Mouse (Mus musculus) stomach, embryonic 15.5 days (tissue): ENCODE results near the gene Rassf2. TPM values are rescaled to one million over a fixed set of nuclear protein-coding genes. Genes with fewer than 3 reads are reported as not detected.

Experiments
- ATAC-seq: fragments of 200-750 bp; cut with Nextera tagmentation; 2 replicates; pipeline ENCODE4 v1.8.0; 2017; ENCODE audit warnings: low read depth, moderate number of reproducible peaks, moderate TSS enrichment; ENCODE audit not compliant: insufficient read depth, low FRiP score
- H3K27ac ChIP-seq: fragments of 300-500 bp; sonication (generic); 2 replicates; pipeline ENCODE4 v1.5.1; 2015; ENCODE audit warnings: mild to moderate bottlenecking, inconsistent platforms
- H3K27me3 ChIP-seq: fragments of 300-500 bp; sonication (generic); replicated peaks from 2 replicates; pipeline ENCODE4 v1.6.1; 2015; ENCODE audit warnings: inconsistent platforms
- H3K36me3 ChIP-seq: fragments of 300-500 bp; sonication (generic); 2 replicates; pipeline ENCODE4 v1.6.1; 2015; ENCODE audit warnings: inconsistent platforms
- H3K4me1 ChIP-seq: fragments of 300-500 bp; sonication (generic); 2 replicates; pipeline ENCODE4 v1.6.1; 2015; ENCODE audit warnings: inconsistent platforms
- H3K4me2 ChIP-seq: fragments of 300-500 bp; sonication (generic); 2 replicates; pipeline ENCODE4 v1.6.1; 2015; ENCODE audit warnings: mild to moderate bottlenecking, inconsistent platforms
- H3K4me3 ChIP-seq: fragments of 300-500 bp; sonication (generic); replicated peaks from 2 replicates; pipeline ENCODE4 v1.5.1; 2015; ENCODE audit warnings: inconsistent platforms
- H3K9ac ChIP-seq: fragments of 300-500 bp; sonication (generic); 2 replicates; pipeline ENCODE4 v1.6.1; 2015; ENCODE audit warnings: inconsistent platforms
- H3K9me3 ChIP-seq: fragments of 300-500 bp; sonication (generic); 2 replicates; pipeline ENCODE4 v1.6.1; 2016; ENCODE audit warnings: inconsistent platforms
- WGBS: fragments of 180-500 bp; shearing (Covaris S2); methylation state at CpG from one replicate; pipeline ENCODE4 v1.1.7; 2015; 5-methylcytosine and 5-hydroxymethylcytosine counted together
- polyA plus RNA-seq: library from polyadenylated mRNA; unstranded; fragments of >200 nt; fragmentation: Nextera tagmentation; extraction: Ambion mirVana; gene quantifications from 2 replicates; pipeline ENCODE4 v1.2.1, GENCODE M21; 2015

The Rassf2 gene
- polyA plus RNA-seq: 10.9 and 11.7 TPM in 2 replicates

GRCm38 (mm10) chr2:132029646-132030417, at the start of gene Rassf2:
Gene Rassf2, minus strand, starts transcription at chr2:132030258.
- Histone ChIP-seq H3K27ac (peak within 1 kb of the TSS; percentile 82), H3K9me3 (no peaks in the 10 kb centered on the region), H3K4me3 (peak within 1 kb of the TSS; percentile 55), H3K27me3 (peaks cover 24% of the 10 kb centered on the region), H3K36me3 (no peaks in the 10 kb centered on the region), H3K4me2 (peak within 1 kb of the TSS; percentile 92), H3K4me1 (peaks cover 10% of the 10 kb centered on the region; the same call in 1 of the 2 replicates), H3K9ac (peak within 1 kb of the TSS; percentile 50; the same call in 1 of the 2 replicates)
- WGBS: under 1% methylated on average over 34 of the region's 48 CpGs
- peak; percentile 92 for ATAC-seq

GRCm38 (mm10) chr2:132079139-132079538, 49.1 kb upstream of the Rassf2 start:
- H3K27me3 ChIP-seq: no peaks in the 10 kb centered on the region
- H3K9ac ChIP-seq: no peak overlapping the region
- ATAC-seq: no peak
- H3K27ac ChIP-seq: no peak overlapping the region
- H3K4me1 ChIP-seq: no peaks in the 10 kb centered on the region
- 85% methylated on average over 5 of the region's 5 CpGs for WGBS
- H3K4me3 ChIP-seq: no peak overlapping the region
- H3K4me2 ChIP-seq: no peak overlapping the region
- no peaks in the 10 kb centered on the region for H3K9me3 ChIP-seq
- 0 out of 2 replicates have a peak, but pooled peaks cover 4% of the 10 kb centered on the region for H3K36me3 ChIP-seq

- Histone ChIP-seq H3K4me3 (no peak overlapping the region), H3K4me1 (no peaks in the 10 kb centered on the region), H3K9me3 (no peaks in the 10 kb centered on the region), H3K27ac (no peak overlapping the region), H3K4me2 (no peak overlapping the region), H3K9ac (no peak overlapping the region), H3K36me3 (peaks cover 4% of the 10 kb centered on the region; the same call in 1 of the 2 replicates), H3K27me3 (no peaks in the 10 kb centered on the region)
- no peak for ATAC-seq
- WGBS: 85% methylated on average over 3 of the region's 3 CpGs
Measured at GRCm38 (mm10) chr2:132073052-132073451, 43.0 kb upstream of the Rassf2 start.

- Histone ChIP-seq H3K4me1 (no peaks in the 10 kb centered on the region), H3K27ac (no peak overlapping the region), H3K27me3 (no peaks in the 10 kb centered on the region), H3K9ac (no peak overlapping the region), H3K36me3 (peaks cover 4% of the 10 kb centered on the region; the same call in 1 of the 2 replicates), H3K4me2 (no peak overlapping the region), H3K4me3 (no peak overlapping the region), H3K9me3 (no peaks in the 10 kb centered on the region)
- ATAC-seq: no peak
- 69% methylated on average over 10 of the region's 10 CpGs for WGBS
Measured at GRCm38 (mm10) chr2:132069985-132070735, 40.1 kb upstream of the Rassf2 start.

GRCm38 (mm10) chr2:132064185-132064831, 34.2 kb upstream of the Rassf2 start:
- Histone ChIP-seq H3K9ac (no peak overlapping the region), H3K4me3 (no peak overlapping the region), H3K9me3 (no peaks in the 10 kb centered on the region), H3K27me3 (no peaks in the 10 kb centered on the region), H3K27ac (no peak overlapping the region), H3K36me3 (peaks cover 14% of the 10 kb centered on the region), H3K4me1 (no peaks in the 10 kb centered on the region), H3K4me2 (no peak overlapping the region)
- 80% methylated on average over 11 of the region's 11 CpGs for WGBS
- ATAC-seq: peak; percentile 35; the same call in 1 of the 2 replicates

GRCm38 (mm10) chr2:132063776-132064175, 33.7 kb upstream of the Rassf2 start:
- ATAC-seq: no peak
- H3K4me2 ChIP-seq: no peak overlapping the region
- peaks cover 14% of the 10 kb centered on the region for H3K36me3 ChIP-seq
- H3K4me1 ChIP-seq: no peaks in the 10 kb centered on the region
- H3K27me3 ChIP-seq: no peaks in the 10 kb centered on the region
- no peaks in the 10 kb centered on the region for H3K9me3 ChIP-seq
- no peak overlapping the region for H3K9ac ChIP-seq
- H3K4me3 ChIP-seq: no peak overlapping the region
- H3K27ac ChIP-seq: no peak overlapping the region
- 82% methylated on average over 3 of the region's 3 CpGs for WGBS

- no peak for ATAC-seq
- no peak overlapping the region for H3K4me2 ChIP-seq
- H3K9ac ChIP-seq: no peak overlapping the region
- H3K4me1 ChIP-seq: no peaks in the 10 kb centered on the region
- no peak overlapping the region for H3K27ac ChIP-seq
- no peak overlapping the region for H3K4me3 ChIP-seq
- WGBS: 92% methylated on average over 11 of the region's 11 CpGs
- H3K36me3 ChIP-seq: peaks cover 14% of the 10 kb centered on the region
- H3K27me3 ChIP-seq: no peaks in the 10 kb centered on the region
- no peaks in the 10 kb centered on the region for H3K9me3 ChIP-seq
Measured at GRCm38 (mm10) chr2:132061884-132062283, 31.8 kb upstream of the Rassf2 start.

GRCm38 (mm10) chr2:132059919-132060318, 29.9 kb upstream of the Rassf2 start:
- Histone ChIP-seq H3K9me3 (no peaks in the 10 kb centered on the region), H3K9ac (no peak overlapping the region), H3K4me2 (no peak overlapping the region), H3K36me3 (peaks cover 14% of the 10 kb centered on the region), H3K4me3 (no peak overlapping the region), H3K27me3 (no peaks in the 10 kb centered on the region), H3K4me1 (0 out of 2 replicates have a peak, but pooled peaks cover 5% of the 10 kb centered on the region), H3K27ac (no peak overlapping the region)
- no peak for ATAC-seq
- 87% methylated on average over 8 of the region's 8 CpGs for WGBS

GRCm38 (mm10) chr2:132055349-132055753, 25.3 kb upstream of the Rassf2 start:
- WGBS: 40% methylated on average over 8 of the region's 8 CpGs
- Histone ChIP-seq H3K27ac (peak overlapping the region; percentile 22; the same call in 1 of the 2 replicates), H3K9me3 (no peaks in the 10 kb centered on the region), H3K4me3 (no peak overlapping the region), H3K27me3 (no peaks in the 10 kb centered on the region), H3K4me2 (no peak overlapping the region), H3K36me3 (peaks cover 4% of the 10 kb centered on the region; the same call in 1 of the 2 replicates), H3K4me1 (0 out of 2 replicates have a peak, but pooled peaks cover 7% of the 10 kb centered on the region), H3K9ac (no peak overlapping the region)
- peak; percentile 76; the same call in 1 of the 2 replicates for ATAC-seq

- H3K36me3 ChIP-seq: peaks cover 4% of the 10 kb centered on the region; the same call in 1 of the 2 replicates
- no peak for ATAC-seq
- H3K4me3 ChIP-seq: no peak overlapping the region
- no peaks in the 10 kb centered on the region for H3K27me3 ChIP-seq
- H3K9ac ChIP-seq: no peak overlapping the region
- 77% methylated on average over 4 of the region's 4 CpGs for WGBS
- H3K4me1 ChIP-seq: 0 out of 2 replicates have a peak, but pooled peaks cover 7% of the 10 kb centered on the region
- H3K9me3 ChIP-seq: no peaks in the 10 kb centered on the region
- no peak overlapping the region for H3K27ac ChIP-seq
- no peak overlapping the region for H3K4me2 ChIP-seq
Measured at GRCm38 (mm10) chr2:132053824-132054223, 23.8 kb upstream of the Rassf2 start.

- ATAC-seq: no peak
- Histone ChIP-seq H3K9ac (no peak overlapping the region), H3K4me2 (no peak overlapping the region), H3K4me3 (no peak overlapping the region), H3K36me3 (peaks cover 4% of the 10 kb centered on the region; the same call in 1 of the 2 replicates), H3K27me3 (no peaks in the 10 kb centered on the region), H3K9me3 (no peaks in the 10 kb centered on the region), H3K4me1 (0 out of 2 replicates have a peak, but pooled peaks cover 7% of the 10 kb centered on the region), H3K27ac (no peak overlapping the region)
- 74% methylated on average over 5 of the region's 5 CpGs for WGBS
Measured at GRCm38 (mm10) chr2:132051798-132052197, 21.7 kb upstream of the Rassf2 start.
